Mouse (Mus musculus) neutrophil, adult 5-6 weeks (primary cell): ENCODE measurements around the gene Pacsin2. TPM values are rescaled to one million over a fixed set of nuclear protein-coding genes. Genes with fewer than 3 reads are reported as not detected.

Source experiments
- ATAC-seq: fragments of 151-379, 151-347 bp; 2 replicates; pipeline ENCODE4 v1.8.0; 2017; ENCODE audit warnings: mild to moderate bottlenecking, moderate TSS enrichment; ENCODE audit not compliant: insufficient number of reproducible peaks, poor library complexity, low FRiP score, severe bottlenecking; ENCODE audit errors: extremely low read depth
- total RNA-seq: library from RNA; stranded (forward); fragments of 200-1000 nt; gene quantifications from 2 replicates; pipeline ENCODE4 v1.2.3, GENCODE M21; 2017

The Pacsin2 gene
- total RNA-seq, 1 experiment from 2014 or later: 66.8 TPM

DNA sequence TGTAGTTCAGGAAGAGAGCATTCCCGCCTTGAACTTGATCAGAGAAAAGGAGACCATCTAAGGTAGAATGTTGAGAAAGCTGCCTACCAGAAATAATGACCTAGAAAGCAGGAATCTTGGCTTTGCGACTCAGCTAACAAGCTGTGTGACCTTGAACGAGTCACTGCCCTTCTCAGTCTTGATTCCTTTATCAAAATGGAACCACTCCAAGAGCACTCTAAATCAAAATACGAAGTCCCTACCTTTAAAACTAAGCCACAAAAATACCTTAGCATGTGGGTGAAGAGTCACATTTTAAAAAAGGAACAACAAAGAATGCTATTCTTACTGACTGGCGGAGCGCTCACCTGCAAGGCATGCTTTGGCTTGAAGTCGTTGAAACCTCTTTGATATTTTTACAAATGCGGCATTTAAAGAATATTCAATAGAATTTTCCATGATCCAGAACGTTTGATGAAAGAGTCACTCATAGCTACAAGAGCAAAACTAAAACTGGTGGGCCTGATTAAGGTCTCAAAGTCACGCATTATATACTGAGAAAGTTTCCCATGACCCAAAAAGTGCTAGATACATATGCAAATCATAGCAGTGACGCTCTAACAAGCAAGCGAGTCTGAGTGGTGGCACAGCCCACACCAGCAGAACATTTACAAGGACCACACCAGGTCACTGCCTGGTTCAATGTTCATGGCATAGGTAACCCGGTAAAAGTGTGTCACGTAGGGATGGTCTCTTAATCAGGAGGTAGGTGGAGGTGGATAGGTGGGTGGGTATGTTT is 33.2 kb downstream of the Pacsin2 start:
- ATAC-seq: peak; percentile 36; the same call in 1 of the 2 replicates

DNA sequence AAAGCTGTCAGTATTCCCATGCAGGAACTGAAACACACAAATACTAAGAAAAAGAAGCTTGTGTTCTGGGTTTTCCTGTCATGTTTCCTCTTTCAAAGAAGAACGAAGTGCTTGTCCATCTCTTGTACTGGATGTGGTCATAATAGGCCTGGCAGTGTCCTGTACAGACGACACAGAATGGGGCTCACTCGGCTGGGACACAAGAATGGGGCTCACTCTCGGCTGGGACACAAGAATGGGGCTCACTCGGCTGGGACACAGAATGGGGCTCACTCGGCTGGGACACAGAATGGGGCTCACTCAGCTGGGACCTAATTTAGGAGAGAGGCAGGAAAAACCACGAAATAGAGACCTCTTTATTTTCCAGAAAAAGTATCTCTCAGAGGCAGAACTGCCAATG is 34.0 kb downstream of the Pacsin2 start:
- no peak for ATAC-seq

DNA sequence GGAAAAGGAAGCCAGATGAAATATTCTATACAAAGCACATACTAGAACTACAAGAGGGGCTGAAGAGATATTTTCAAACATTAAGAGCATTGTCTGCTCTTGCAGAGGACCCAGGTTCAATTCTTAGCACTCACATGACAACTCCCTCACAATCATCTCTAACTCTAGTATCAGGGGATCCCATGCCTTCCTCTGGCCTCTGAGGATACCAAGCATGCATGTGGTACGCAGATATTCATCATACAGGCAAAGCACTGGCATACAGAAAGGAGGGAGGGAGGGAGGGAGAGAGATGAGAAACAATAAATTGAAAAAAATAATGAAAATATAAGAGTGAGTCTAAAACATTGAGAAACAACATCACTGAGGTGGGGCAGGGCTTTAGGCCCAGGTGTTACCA is 35.8 kb downstream of the Pacsin2 start:
- no peak for ATAC-seq

DNA sequence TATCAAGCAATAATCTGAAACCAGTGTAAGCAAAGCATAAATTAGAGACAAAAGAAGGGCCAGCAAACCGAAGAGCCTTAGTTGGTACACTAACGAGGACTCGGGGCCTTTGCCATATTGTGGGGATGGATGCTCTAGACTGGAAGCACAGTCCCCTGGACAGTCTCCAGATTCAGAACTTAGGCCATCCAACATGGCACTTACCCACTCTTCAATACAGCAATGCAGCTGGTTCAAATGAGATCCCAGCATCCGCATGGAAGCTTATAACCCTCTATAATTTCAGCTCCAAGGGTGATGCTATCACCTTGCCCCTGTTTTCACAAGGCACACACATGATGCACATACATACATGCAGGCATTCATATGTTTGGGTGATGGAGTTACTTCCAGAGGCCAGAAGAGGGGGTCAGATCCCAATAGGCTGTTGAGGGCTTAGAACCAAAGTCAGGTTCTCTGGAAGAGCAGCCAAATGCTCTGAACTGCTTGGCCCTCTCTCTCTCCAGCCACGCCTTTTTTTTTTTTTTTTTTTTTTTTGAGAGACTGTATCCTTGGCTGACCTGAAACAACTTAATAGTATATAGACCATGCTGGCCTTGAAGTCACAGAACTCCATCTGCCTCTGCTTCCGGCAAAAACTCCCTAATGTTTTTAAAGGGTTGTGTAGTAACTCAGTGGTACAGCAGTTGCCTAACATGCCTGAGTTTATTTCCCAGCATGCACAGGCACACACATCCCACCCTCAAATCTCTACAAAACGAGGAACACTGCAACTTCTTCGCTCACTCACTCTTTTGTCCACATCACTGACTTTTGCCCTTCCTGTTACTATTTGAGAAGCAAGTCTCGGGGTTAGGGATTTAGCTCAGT is 36.9 kb downstream of the Pacsin2 start:
- ATAC-seq: no peak

DNA sequence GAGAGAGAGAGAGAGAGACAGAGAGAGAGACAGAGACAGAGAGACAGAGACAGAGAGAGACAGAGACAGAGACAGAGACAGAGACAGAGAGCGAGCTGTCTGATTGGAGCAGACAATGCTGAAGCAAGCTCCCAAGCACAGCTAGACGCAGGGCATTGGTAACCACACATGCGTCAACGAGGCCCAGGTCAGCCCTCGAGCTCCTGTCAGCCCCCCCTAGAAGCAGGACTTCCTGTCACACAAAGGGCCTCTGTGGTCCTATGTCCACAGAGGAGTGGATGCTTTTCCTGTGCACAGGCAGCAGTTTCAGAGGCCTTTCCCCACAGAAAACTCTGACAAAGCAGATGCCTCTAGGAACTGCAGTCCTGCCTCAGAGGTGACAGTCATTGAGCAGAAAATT is 38.6 kb downstream of the Pacsin2 start:
- ATAC-seq: no peak

DNA sequence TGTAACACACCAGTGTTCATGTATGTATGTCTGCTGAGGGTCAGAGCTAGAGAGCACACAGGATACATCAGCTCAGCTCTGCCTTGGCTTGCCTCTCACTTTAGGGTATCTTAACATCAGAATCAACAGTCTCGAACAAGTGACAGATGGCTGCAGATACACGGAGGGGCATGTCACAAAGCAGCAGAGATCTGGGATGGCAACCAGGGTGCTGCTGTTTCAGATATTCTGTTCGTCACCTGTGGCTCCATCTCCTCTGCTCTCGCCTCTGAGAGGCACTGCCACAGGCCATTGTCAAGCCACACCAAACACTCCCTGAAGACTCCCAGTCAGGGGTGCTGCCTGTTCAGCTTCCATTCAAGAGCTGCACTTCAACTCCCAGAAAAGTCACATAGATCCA is 39.1 kb downstream of the Pacsin2 start:
- ATAC-seq: no peak

DNA sequence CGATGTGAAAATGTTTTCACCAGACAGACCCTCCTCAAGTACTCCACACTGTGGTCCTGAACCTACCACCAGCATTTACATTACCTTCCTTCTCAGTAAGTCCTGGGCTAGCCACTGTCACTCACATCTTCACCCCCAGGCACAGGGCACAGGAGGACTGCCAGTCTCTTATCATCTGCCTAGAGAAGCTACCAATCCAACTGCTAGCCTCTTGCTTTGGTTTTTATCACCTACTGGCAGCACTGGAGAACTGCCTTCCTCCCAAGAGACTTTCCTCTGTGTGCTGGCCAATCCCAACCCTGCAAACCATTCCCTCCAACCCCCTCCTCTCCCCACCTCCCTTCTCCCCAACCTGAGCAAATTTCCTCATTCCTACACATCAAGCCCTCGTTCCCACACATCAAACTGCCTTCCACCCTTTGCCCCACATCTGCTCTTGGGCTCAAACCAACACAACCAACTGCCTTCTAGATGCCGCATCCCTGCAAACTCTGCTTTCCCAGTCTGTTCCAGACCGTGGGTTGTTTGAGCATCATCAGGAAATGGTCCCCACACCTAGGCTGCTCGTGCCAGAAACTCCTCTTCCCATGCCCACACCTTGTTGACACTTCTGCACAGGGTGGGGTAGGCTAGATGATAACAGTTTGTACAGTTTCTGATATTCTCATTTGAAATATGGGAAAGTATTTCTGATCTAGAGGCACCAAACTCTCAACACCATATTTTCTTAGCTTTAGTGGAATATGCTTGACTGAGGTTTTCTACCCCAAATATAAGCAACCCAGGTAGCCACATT is 40.6 kb downstream of the Pacsin2 start:
- ATAC-seq: no peak

DNA sequence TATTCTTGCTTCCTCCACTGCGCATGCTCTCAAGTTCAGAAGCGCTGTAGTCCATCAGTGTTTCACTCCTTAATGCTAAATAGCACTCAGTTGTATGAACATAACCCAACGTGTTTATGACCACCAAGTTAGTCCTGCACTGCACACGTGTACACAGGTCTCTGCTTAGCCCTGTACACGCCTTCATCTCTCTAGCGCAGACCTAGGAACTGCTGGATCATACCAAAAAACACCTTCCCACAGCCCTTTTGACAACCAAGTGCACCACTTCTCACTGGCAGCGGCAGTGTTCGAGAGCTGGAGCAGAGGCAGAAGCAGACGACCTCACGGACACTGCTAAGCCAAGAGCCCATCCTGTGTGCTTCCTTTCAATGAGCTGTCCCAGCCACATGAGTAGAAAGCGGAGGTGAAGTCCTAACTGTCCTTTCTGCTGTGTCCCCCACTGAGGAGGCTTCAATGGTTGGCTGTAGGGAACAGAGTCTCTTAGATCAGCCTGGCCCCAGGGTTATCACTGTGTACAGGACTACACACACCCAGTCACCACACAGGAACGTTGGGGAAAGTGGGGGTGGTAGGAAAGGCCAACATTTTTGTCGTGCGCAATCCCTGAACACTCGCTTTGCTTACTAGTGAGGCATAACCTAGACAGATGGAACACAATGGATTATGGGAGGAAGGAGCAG is 42.0 kb downstream of the Pacsin2 start:
- ATAC-seq: no peak

DNA sequence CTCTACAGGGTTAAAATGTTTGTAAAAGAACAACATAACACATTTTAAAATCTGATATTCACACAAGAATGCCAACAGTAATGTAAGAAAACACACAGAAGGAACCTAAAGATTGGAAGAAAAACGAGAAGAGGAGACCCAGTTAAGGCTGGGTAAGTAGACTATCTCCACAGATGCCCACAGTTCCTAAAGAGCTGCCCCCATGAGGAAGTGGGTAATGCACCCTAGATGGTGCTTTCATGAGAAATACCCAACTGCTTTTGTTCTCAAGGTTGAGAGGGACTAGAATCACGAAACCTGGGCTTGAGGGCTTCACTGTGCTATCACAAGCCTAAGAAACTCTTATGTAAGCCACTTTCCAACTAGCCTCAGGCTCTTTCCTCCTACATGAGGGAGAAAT is 44.8 kb downstream of the Pacsin2 start:
- 0 out of 2 replicates have a peak, but pooled peaks have one; percentile 27 for ATAC-seq

DNA sequence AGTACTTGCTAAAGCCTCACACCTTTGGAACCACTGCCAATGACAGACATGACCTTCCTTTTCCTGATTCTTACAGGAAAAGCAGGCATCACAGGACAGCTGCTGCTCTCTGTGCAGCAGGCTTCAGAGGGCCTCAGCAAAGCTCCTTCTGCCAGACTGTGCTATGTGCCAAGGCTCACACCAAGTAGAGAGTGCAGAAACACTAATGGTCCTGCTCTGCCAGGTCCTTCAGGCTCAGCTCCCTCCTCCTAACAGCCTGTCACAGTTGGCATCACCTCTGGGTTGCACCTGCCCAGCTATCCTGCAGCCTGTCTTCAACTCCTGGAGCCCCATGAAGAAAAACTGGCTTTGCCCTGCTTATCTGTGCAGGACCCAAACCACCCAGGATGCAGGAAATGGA is 45.7 kb downstream of the Pacsin2 start:
- no peak for ATAC-seq

DNA sequence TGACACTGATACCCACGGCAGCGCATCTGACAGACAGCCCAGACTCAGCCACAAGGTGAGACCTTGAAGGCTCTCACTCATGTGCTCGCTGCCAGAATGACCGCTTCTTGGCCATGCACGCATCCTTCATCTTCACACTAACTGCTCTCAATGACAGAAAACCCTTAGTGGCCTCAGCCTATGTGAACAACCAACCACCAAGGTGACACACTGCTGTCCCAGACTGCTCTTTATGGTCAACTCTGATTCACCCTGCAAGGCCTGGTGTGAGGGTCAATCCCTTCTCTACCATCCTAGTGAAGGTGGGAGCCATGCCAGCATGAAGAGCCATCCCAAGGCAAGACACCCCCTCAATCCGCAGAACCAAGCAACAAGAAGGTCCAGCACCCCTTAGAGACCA is 46.5 kb downstream of the Pacsin2 start:
- ATAC-seq: no peak

DNA sequence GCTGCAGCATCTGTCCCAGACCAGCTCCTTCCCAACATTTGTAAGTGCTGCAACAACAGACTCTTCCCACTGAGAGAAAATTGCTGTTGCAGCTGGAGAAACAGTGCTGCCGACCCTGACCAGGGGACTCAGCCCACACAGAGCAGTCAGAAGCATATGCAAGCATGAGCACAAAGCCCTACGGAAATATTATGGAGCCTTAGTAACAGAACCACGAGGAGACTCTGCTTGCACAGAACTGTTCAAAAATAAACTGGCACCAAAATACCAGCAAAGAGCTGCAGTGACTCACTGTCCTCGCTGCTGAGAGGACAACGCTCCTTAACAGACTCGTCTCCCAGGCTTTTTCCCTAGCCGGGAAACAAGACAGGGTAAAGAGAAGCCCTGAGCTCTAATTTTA is 47.0 kb downstream of the Pacsin2 start:
- no peak for ATAC-seq

DNA sequence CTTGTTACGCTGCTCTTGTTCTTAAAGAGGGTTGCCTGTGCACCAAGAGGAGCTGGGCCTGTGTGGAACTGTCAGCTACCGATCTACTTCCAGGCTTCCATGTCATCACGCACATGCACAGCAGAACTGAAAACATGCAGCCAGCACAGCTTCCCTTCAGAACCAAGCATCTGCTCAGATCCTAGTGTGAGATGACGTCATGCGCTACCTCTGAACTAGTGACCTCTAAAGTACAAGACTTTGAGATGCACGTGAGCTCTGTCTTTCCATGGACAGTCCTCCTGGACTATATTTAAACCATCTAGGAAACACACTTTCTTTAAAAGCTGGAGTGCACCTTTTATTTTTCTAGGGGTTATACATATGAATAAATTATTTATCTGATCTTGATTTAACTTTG is 49.0 kb downstream of the Pacsin2 start:
- no peak for ATAC-seq

DNA sequence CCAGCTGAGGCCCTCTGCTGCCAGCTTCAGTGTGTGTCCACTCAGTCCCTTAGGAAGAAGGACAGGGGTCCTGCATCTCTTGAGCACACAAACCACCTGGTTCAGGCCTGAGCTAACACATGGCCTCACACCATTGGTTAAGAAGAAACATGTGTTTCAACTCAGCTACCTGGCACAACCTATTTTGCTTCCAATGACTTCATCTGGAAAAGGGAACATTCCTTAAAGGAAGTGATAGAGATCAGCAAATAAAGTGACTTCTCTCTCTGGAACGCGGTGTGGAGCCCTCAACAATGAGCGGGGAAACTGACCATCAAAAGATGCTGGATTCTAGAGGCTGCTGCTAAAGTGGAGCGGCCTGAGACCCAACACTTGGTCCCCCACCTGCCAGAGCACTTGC is 52.8 kb downstream of the Pacsin2 start:
- ATAC-seq: no peak

DNA sequence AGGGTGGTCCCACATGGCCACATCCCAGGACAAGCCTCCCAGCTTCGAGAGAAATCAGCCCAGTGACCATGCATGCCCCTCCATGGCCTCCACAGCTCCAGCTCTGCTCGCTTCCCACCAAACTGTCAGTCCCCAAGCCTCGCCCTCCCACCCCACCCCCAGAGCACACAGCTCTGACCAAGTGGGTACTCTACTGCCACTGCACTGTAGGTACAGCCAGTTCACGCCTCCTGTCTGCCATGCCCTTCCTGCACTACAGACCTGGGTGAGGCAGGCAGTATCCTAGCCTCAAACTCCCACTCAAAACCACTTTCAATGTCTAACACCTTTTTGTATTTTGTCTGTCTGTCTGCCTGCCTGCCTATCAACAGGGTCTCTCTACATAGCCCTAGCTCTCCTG is 53.7 kb downstream of the Pacsin2 start:
- no peak for ATAC-seq

DNA sequence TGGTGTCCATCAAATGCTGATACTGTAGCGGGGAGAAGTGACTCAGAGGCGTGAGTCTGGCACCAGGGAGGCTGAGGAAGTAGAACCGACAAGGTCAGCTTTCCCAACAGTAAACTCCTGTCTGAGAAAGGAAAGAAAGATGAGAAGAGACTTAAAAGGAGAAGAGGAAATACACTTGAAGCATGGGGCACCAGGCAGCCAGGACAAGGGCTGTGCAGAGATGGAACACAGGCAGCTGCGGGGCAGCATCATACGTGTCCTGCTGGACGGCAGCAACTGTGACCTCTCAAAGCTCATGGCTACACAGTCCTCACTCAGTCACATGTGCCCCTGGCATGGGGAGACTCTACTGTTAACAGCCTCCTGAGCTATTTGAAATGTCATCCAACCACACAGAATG is 54.1 kb downstream of the Pacsin2 start:
- ATAC-seq: no peak

DNA sequence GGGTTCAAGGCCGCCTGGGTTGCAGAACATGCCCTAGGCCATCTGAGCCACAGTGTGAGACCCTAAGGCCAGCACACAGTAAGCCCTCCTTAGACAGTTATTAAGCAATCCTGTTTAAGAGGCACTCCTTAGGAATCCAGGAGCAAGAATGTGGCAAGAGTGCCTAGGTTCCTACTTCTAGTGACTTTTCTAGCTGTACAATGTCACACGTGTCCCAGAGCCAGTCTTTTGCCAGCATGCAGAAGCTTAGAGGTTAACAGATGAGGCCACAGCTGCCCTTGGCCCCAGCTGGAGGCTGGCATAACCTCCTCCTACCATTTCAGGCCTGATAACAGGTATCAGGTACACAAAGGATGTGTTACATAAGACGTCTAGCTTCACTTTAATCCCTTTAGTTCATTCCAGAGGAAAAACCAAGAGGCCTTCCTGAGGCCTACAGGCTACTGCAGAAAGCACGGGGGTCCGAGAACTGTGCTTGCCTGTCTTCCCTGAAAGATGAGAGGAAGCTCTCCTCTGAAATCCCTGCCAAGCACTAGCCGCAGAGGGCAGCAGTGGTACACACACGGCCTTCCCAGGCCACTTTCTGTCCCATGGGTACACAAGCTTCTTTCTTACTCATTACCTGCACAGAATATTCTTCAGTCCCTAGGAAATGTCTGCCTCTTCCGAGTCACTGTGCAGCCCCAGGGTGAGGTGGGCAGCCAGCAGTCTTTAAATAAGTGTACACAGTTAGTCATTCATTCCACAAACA is 55.5 kb downstream of the Pacsin2 start:
- no peak for ATAC-seq

DNA sequence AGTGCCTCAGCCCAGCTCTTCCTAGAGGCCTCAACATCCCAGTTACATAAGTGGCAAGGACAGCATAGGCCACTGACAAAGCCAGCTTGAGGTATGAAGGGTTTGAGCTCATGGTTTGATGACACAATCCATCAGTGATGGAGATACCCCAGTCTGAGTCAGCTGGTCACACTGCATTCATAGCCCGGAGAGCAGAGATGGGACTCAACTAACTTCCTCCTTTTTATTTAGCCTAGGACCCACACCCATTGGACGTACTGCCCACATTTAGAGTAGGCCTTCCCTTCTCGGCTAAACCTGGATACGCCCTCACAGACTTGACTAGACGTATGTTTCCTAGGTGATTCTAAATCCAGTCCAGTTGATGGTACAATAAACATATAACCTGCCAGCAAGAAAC is 56.2 kb downstream of the Pacsin2 start:
- peak; percentile 45; the same call in 1 of the 2 replicates for ATAC-seq
